Mouse (Mus musculus): Measurements from ENCODE around the gene Adam15. TPM values are rescaled to one million over a fixed set of nuclear protein-coding genes. Genes with fewer than 3 reads are reported as not detected.

Adam15 gene
- total RNA-seq (2023; ENCODE audit: inconsistent age) = 4.5 to 7.9 TPM (median 5.5 TPM) in 4 replicates

DNA sequence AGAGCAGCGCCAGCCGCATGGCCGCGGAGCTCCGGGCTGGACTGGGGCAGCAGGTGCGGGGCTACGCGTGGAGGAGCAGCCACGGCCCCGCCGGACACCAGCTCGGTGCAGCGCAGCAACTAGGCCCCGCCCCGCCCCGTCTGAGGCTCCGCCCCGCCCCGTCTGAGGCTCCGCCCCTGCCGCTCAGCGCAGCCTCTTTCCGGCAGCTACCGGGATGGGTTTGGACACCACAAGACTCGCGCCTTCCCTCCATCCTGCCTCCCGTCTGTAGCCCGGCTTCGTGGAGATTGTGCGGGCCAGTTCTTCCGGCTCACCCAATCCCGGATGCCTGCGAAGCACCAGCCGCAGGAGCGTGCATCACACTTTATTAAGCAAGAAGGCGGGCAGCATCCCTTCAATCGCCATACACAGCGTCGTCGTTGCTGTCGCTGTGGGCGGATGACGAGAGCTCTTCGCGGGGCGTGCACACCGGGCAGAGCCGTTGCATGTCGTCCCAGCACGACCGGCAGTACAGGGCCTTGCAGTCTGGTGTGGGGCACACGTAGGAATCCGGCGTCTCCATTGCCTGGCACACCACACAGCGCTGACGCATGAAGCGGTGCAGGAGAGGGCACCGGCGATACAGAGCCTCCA lies at the start of gene Adam15:
TSS of gene Adam15 (minus strand) at position 128 of the 633 bp plus-strand sequence.

DNA sequence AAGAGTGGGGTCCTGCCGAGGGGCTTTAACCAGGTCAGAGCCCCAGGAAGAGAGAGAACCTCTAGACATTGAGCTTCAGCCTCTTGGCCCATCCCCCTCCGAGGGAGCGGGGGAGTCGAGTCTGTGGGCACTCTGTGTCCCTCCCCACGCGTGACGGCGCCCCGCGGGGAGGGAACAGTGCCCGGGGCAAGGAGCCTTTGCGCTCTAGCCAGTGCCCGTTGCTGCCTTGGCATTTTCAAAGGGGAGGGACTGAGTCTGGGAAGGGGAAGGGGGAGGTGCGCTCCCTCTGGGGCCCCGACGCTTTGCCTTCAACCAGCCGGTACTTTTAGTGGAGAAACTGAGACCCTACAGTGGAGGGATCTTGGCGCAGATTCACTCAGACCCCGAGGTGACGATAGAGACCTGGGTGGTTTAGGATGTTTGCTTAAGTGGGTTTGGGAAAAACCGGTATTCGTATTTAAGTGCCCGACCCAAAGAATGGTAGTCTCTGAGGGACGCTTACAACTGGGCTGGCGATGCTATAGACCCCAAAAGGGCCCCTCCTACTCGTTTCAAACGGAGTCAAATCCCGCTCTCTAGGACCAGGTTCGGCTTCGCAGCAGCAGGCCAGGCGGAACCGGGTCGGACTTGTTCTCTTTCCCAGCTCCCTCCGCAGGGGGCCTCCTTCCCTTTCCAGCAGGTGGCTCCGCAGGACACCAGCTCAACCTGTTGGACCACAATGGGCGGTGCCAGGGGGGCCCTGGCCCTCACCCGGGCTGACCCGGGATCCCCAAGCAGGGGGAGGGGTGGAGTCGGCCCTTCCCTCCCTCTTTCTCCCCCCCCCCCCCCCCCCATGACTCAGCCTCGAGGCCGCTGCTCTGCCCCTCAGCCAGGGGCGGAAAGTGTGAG lies 44.5 kb upstream of the Adam15 start, which contains the start of gene Zbtb7b:
TSS of gene Zbtb7b (minus strand) at position 771 of the 888 bp plus-strand sequence.

DNA sequence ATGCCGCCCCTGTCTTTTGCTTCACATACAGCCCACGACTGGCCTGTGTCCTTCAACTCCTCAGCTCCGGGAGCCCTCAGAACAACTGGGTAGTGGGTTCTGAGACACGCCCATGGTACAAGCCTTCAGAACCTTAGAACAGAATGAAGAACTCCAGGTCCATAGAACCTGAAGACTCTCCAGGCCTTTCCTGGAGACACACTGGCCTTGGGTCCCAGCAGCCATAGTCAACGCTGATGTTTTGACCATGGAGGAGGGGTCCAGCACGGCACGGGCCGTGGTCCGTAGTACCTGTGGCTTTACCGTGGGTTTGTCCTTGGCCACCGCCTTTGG lies 15.3 kb upstream of the Adam15 start, which contains the start of gene Dcst1:
TSS of gene Dcst1 (minus strand) at position 101 of the 333 bp plus-strand sequence.

DNA sequence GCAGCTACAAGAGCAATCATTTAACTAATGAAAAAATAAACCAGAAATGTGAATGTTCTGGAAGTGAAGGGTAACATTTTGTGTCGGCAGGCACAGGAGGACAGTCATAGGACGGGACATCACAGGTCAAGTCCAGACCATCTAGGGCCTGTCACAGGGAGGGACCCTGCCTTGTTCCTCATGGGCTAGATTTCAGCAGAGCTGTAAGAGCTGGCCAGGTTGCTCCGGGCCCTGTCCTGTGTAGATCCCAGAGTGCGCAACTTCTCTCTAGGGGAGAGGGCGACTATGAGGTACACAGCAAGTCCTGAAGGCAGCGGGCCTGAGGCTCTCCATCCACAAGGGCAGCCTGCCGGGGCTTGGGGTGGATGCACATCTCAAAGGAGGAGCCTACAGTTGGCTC lies 11.9 kb upstream of the Adam15 start, which contains the start of gene Dcst2:
TSS of gene Dcst2 (plus strand) at position 301 of the 400 bp plus-strand sequence.

DNA sequence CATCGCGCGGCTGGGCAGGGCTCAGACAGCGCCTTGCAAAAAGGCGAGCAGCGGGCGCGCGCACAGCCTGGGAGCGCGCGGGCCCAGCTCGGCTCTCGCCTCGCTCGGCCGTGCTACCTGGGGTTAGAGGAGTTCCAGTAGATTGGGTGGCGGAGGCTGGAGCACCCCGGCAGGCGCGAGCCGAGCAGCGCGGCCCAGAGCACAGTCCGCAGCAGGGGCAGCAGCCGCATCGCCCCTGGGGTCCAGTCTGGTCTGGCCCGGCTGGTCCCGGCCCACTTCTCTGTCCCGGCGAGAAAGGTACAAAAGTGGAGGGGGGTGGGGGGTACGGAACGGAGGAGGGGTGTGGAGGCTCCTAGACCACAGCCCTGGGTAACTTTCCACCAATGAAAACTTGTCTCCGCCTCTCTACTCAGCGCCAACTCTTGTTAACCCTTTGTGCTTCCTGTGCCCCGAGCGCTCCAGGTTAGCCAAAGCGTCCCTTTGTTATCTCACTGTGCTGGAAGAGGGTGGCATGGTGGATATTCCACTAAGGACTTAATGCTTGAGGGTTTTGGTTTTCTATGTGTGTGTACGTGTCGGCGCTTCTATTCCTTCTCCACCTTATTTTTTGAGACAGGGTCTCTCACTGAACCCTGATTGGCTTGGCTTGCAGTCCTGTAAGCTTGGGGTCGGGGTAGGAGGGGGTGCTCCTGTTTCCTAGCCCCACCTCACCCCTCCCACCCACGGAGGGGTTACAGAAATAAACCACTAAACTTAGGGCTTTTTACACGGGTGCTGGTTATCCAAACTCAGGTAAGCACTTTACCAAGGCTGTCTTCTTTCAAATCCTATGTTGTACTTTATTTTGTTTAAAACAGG lies 11.8 kb downstream of the Adam15 start, which contains the start of gene Efna4:
TSS of gene Efna4 (minus strand) at position 308 of the 858 bp plus-strand sequence.

DNA sequence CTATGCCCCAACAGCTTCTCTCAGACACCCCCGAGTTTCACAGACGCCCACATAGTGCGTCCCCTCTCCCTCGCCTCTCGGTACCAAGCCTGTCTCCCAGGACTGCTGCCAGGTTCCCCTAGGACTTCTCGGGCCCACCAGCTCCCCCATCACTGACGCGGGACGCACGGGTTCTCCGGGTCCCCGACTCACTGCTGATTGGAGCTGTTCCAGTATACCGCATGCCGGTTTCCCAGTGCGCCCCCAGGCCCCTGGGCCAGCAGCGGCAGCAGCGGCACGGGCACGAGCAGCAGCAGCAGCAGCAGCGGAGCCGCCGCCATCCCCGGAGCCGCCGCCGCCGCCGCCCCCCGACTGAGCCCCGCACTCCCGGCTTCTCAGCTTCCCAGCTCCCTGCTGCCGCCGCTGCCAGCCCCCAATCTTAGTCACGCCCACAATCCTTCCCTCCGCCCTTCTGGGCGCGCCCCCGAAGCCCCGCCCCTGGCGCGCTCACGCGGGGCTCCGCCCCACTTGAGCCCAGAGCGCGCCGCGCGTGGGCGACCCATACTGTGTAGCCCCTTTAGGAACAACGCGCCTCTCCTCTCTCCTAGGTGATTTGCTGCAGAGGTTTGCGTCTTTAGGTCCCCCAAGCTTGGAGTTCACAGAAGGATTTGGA lies 27.2 kb downstream of the Adam15 start, which contains the start of gene Efna3:
TSS of gene Efna3 (minus strand) at position 452 of the 652 bp plus-strand sequence.

Other genes starting within 250 kb of the Adam15 start
- not detected in 4 replicates for gene Gm43738, start 248.9 kb downstream of the Adam15 start, total RNA-seq (2023; ENCODE audit: inconsistent age)
- gene Fdps, start 248.0 kb downstream of the Adam15 start, total RNA-seq (2023; ENCODE audit: inconsistent age) = 16.5 to 21.8 TPM (median 18.6 TPM) in 4 replicates
- gene Pklr, start 213.9 kb downstream of the Adam15 start, total RNA-seq (2023; ENCODE audit: inconsistent age) = 0.18 TPM in 1 of 4 replicates, not detected in the others
- 2.1 to 4.4 TPM (median 4.1 TPM) in 4 replicates for gene Hcn3, start 189.8 kb downstream of the Adam15 start, total RNA-seq (2023; ENCODE audit: inconsistent age)
- gene Clk2, start 185.2 kb downstream of the Adam15 start, total RNA-seq (2023; ENCODE audit: inconsistent age) = 137 to 156 TPM (median 153 TPM) in 4 replicates
- gene Scamp3, start 172.5 kb downstream of the Adam15 start, total RNA-seq (2023; ENCODE audit: inconsistent age) = 106 to 112 TPM (median 108 TPM) in 4 replicates
- gene Fam189b, start 166.9 kb downstream of the Adam15 start, total RNA-seq (2023; ENCODE audit: inconsistent age) = 14.0 to 22.6 TPM (median 17.1 TPM) in 4 replicates
- 87.6 to 95.2 TPM (median 90.4 TPM) in 4 replicates for gene Gba, start 147.1 kb downstream of the Adam15 start, total RNA-seq (2023; ENCODE audit: inconsistent age)
- gene Thbs3, start 134.8 kb downstream of the Adam15 start, total RNA-seq (2023; ENCODE audit: inconsistent age) = 7.6 to 14.7 TPM (median 8.8 TPM) in 4 replicates
- gene Mtx1, start 122.9 kb downstream of the Adam15 start, total RNA-seq (2023; ENCODE audit: inconsistent age) = 208 to 228 TPM (median 213 TPM) in 4 replicates
- gene Muc1, start 120.9 kb downstream of the Adam15 start, total RNA-seq (2023; ENCODE audit: inconsistent age) = 0.80 to 2.1 TPM (median 1.1 TPM) in 4 replicates
- 92.4 to 106 TPM (median 94.3 TPM) in 4 replicates for gene Krtcap2, start 104.0 kb downstream of the Adam15 start, total RNA-seq (2023; ENCODE audit: inconsistent age)
- 2.8 to 4.4 TPM (median 3.4 TPM) in 4 replicates for gene Trim46, start 103.7 kb downstream of the Adam15 start, total RNA-seq (2023; ENCODE audit: inconsistent age)
- gene Dpm3, start 90.6 kb downstream of the Adam15 start, total RNA-seq (2023; ENCODE audit: inconsistent age) = 63.2 to 86.3 TPM (median 79.6 TPM) in 4 replicates
- 136 to 155 TPM (median 153 TPM) in 4 replicates for gene Slc50a1, start 79.4 kb downstream of the Adam15 start, total RNA-seq (2023; ENCODE audit: inconsistent age)
- gene Efna1, start 68.9 kb downstream of the Adam15 start, total RNA-seq (2023; ENCODE audit: inconsistent age) = 0.48 to 1.5 TPM (median 0.78 TPM) in 4 replicates
- gene Efna3, start 27.0 kb downstream of the Adam15 start, total RNA-seq (2023; ENCODE audit: inconsistent age) = not detected in 4 replicates
- not detected in 4 replicates for gene Efna4, start 12.0 kb downstream of the Adam15 start, total RNA-seq (2023; ENCODE audit: inconsistent age)
- gene Dcst2, start 12.0 kb upstream of the Adam15 start, total RNA-seq (2023; ENCODE audit: inconsistent age) = not detected in 4 replicates
- gene Dcst1, start 15.3 kb upstream of the Adam15 start, total RNA-seq (2023; ENCODE audit: inconsistent age) = not detected in 4 replicates
- 50.9 to 68.8 TPM (median 61.8 TPM) in 4 replicates for gene Zbtb7b, start 44.8 kb upstream of the Adam15 start, total RNA-seq (2023; ENCODE audit: inconsistent age)
- 1.3 TPM in 1 of 4 replicates, not detected in the others for gene Lenep, start 52.8 kb upstream of the Adam15 start, total RNA-seq (2023; ENCODE audit: inconsistent age)
- 40.2 to 51.7 TPM (median 45.4 TPM) in 4 replicates for gene Flad1, start 61.9 kb upstream of the Adam15 start, total RNA-seq (2023; ENCODE audit: inconsistent age)
- 2.9 to 5.9 TPM (median 4.7 TPM) in 4 replicates for gene Cks1b, start 68.4 kb upstream of the Adam15 start, total RNA-seq (2023; ENCODE audit: inconsistent age)
- 86.4 to 99.2 TPM (median 94.7 TPM) in 4 replicates for gene Shc1, start 68.4 kb upstream of the Adam15 start, total RNA-seq (2023; ENCODE audit: inconsistent age)
- gene Pygo2, start 80.2 kb upstream of the Adam15 start, total RNA-seq (2023; ENCODE audit: inconsistent age) = 34.3 to 43.6 TPM (median 35.5 TPM) in 4 replicates
- 126 to 144 TPM (median 138 TPM) in 4 replicates for gene Pbxip1, start 86.7 kb upstream of the Adam15 start, total RNA-seq (2023; ENCODE audit: inconsistent age)
- 15.8 to 18.6 TPM (median 16.8 TPM) in 4 replicates for gene Pmvk, start 104.5 kb upstream of the Adam15 start, total RNA-seq (2023; ENCODE audit: inconsistent age)
- gene Kcnn3, start 170.2 kb upstream of the Adam15 start, total RNA-seq (2023; ENCODE audit: inconsistent age) = not detected in 4 replicates